Mouse (Mus musculus): ENCODE results near the gene Rbfox3. TPM values are rescaled to one million over a fixed set of nuclear protein-coding genes. Genes with fewer than 3 reads are reported as not detected.

Rbfox3 gene
- polyA plus RNA-seq, 1 experiment from 2014 or later = 0.13 TPM

GRCm38 (mm10) chr11:118491230-118491629, 420.2 kb downstream of the Rbfox3 start:
- 81% methylated on average over 7 of the region's 7 CpGs for WGBS
- no peak for TF ChIP-seq CTCF (IDR thresholded peaks at IDR 0.05; ENCODE audit: low read depth)
- H3K9ac ChIP-seq = no peak overlapping the region

GRCm38 (mm10) chr11:118490566-118491218, 420.7 kb downstream of the Rbfox3 start:
- Histone ChIP-seq H3K36me3 (ENCODE audit: insufficient read depth) (peaks cover 7% of the 10 kb centered on the region; the same call in 1 of the 2 replicates), H3K27me3 (ENCODE audit: insufficient read depth, low read length) (no peaks in the 10 kb centered on the region), H3K9ac (no peak overlapping the region; the same call in 1 of the 2 replicates), H3K4me1 (ENCODE audit: insufficient read depth) (no peaks in the 10 kb centered on the region), H3K27ac (ENCODE audit: low read depth) (no peak overlapping the region), H3K4me3 (ENCODE audit: low read depth, low read length) (no peak overlapping the region), H3K4me2 (peak overlapping the region; percentile 44), H3K9me3 (ENCODE audit: low read depth, low read length) (no peaks in the 10 kb centered on the region)
- TF ChIP-seq CTCF (IDR thresholded peaks at IDR 0.05; ENCODE audit: low read depth) = peak; percentile 90
- DNase-seq = peak; percentile 84
- peak; percentile 63; the same call in 1 of the 2 replicates for ATAC-seq (ENCODE audit: insufficient read depth)
- WGBS = 19% methylated on average over 22 of the region's 22 CpGs

More at GRCm38 (mm10) chr11:118491230-118491629, 420.2 kb downstream of the Rbfox3 start:
- Histone ChIP-seq H3K27ac (ENCODE audit: low read depth) (no peak overlapping the region), H3K36me3 (ENCODE audit: insufficient read depth) (peaks cover 7% of the 10 kb centered on the region; the same call in 1 of the 2 replicates), H3K4me2 (no peak overlapping the region), H3K4me3 (ENCODE audit: low read depth, low read length) (no peak overlapping the region), H3K27me3 (ENCODE audit: insufficient read depth, low read length) (no peaks in the 10 kb centered on the region), H3K4me1 (ENCODE audit: insufficient read depth) (no peaks in the 10 kb centered on the region), H3K9me3 (ENCODE audit: low read depth, low read length) (no peaks in the 10 kb centered on the region)
- ATAC-seq (ENCODE audit: insufficient read depth) (no peak), DNase-seq (no peak)

GRCm38 (mm10) chr11:118488907-118489270, 422.5 kb downstream of the Rbfox3 start:
- Histone ChIP-seq H3K9me3 (ENCODE audit: low read depth, low read length) (no peaks in the 10 kb centered on the region), H3K4me2 (no peak overlapping the region), H3K4me1 (ENCODE audit: insufficient read depth) (no peaks in the 10 kb centered on the region), H3K27ac (ENCODE audit: low read depth) (no peak overlapping the region), H3K9ac (no peak overlapping the region), H3K4me3 (ENCODE audit: low read depth, low read length) (no peak overlapping the region), H3K27me3 (ENCODE audit: insufficient read depth, low read length) (no peaks in the 10 kb centered on the region), H3K36me3 (ENCODE audit: insufficient read depth) (peaks cover 14% of the 10 kb centered on the region; the same call in 1 of the 2 replicates)
- no peak for DNase-seq
- no peak for TF ChIP-seq CTCF (IDR thresholded peaks at IDR 0.05; ENCODE audit: low read depth)
- ATAC-seq (ENCODE audit: insufficient read depth) = no peak
- WGBS = 69% methylated on average over 12 of the region's 12 CpGs

GRCm38 (mm10) chr11:118488191-118488906, 423.0 kb downstream of the Rbfox3 start:
- ATAC-seq (ENCODE audit: insufficient read depth) (no peak), DNase-seq (peak; percentile 24)
- Histone ChIP-seq H3K4me2 (no peak overlapping the region), H3K4me1 (ENCODE audit: insufficient read depth) (no peaks in the 10 kb centered on the region), H3K36me3 (ENCODE audit: insufficient read depth) (peaks cover 14% of the 10 kb centered on the region; the same call in 1 of the 2 replicates), H3K9ac (no peak overlapping the region), H3K4me3 (ENCODE audit: low read depth, low read length) (no peak overlapping the region), H3K9me3 (ENCODE audit: low read depth, low read length) (no peaks in the 10 kb centered on the region), H3K27me3 (ENCODE audit: insufficient read depth, low read length) (no peaks in the 10 kb centered on the region), H3K27ac (ENCODE audit: low read depth) (no peak overlapping the region)
- 69% methylated on average over 8 of the region's 8 CpGs for WGBS
- peak; percentile 46 for TF ChIP-seq CTCF (IDR thresholded peaks at IDR 0.05; ENCODE audit: low read depth)

- Histone ChIP-seq H3K27ac (ENCODE audit: low read depth) (no peak overlapping the region), H3K27me3 (ENCODE audit: insufficient read depth, low read length) (no peaks in the 10 kb centered on the region)
- 77% methylated on average over 28 of the region's 29 CpGs for WGBS
Observed at GRCm38 (mm10) chr11:118486881-118487772, 424.3 kb downstream of the Rbfox3 start.

GRCm38 (mm10) chr11:118486281-118486680, 425.1 kb downstream of the Rbfox3 start:
- no peaks in the 10 kb centered on the region for H3K27me3 ChIP-seq (ENCODE audit: insufficient read depth, low read length)
- no peak overlapping the region for H3K27ac ChIP-seq (ENCODE audit: low read depth)
- no peak for TF ChIP-seq CTCF (IDR thresholded peaks at IDR 0.05; ENCODE audit: low read depth)
- peaks cover 27% of the 10 kb centered on the region; the same call in 1 of the 2 replicates for H3K36me3 ChIP-seq (ENCODE audit: insufficient read depth)
- no peak overlapping the region for H3K4me2 ChIP-seq
- WGBS = 79% methylated on average over 6 of the region's 6 CpGs
- H3K4me3 ChIP-seq (ENCODE audit: low read depth, low read length) = no peak overlapping the region
- H3K4me1 ChIP-seq (ENCODE audit: insufficient read depth) = no peaks in the 10 kb centered on the region
- no peaks in the 10 kb centered on the region for H3K9me3 ChIP-seq (ENCODE audit: low read depth, low read length)
- no peak for ATAC-seq (ENCODE audit: insufficient read depth)
- H3K9ac ChIP-seq = no peak overlapping the region
- no peak for DNase-seq

More at GRCm38 (mm10) chr11:118486881-118487772, 424.3 kb downstream of the Rbfox3 start:
- no peak overlapping the region for H3K4me3 ChIP-seq (ENCODE audit: low read depth, low read length)
- H3K9ac ChIP-seq = no peak overlapping the region
- H3K4me2 ChIP-seq = no peak overlapping the region
- H3K9me3 ChIP-seq (ENCODE audit: low read depth, low read length) = no peaks in the 10 kb centered on the region
- no peak for DNase-seq
- H3K4me1 ChIP-seq (ENCODE audit: insufficient read depth) = no peaks in the 10 kb centered on the region
- no peak for ATAC-seq (ENCODE audit: insufficient read depth)
- no peak for TF ChIP-seq CTCF (IDR thresholded peaks at IDR 0.05; ENCODE audit: low read depth)
- peaks cover 21% of the 10 kb centered on the region; the same call in 1 of the 2 replicates for H3K36me3 ChIP-seq (ENCODE audit: insufficient read depth)
